Comparison of ENCODE assay signal across 33 mouse cellular contexts in genomic region chr8:77411262-77411661, GRCm38 (mm10).
"Had no signal": no experiment of that assay in that cellular context is flagged by ENCODE, and none has a peak within 500 bp of the region (broad histone marks: within the 10 kb centered on the region; RNA-seq: fewer than 3 reads in every experiment).

No protein-coding gene starts in this region.

- H3K4me3 ChIP-seq: heart, embryonic 10.5 days; heart, embryonic 12.5 days; heart, embryonic 13.5 days; heart, embryonic 15.5 days; hindbrain, embryonic 10.5 days; hindbrain, embryonic 12.5 days; hindbrain, embryonic 13.5 days; hindbrain, embryonic 15.5 days; intestine, embryonic 15.5 days; layer of hippocampus, adult 2 months; left cerebral cortex, adult 2 months had no signal

- H3K36me3 ChIP-seq: hindbrain, embryonic 12.5 days; hindbrain, embryonic 13.5 days; hindbrain, embryonic 15.5 days had no signal

- ATAC-seq: hindbrain, embryonic 16.5 days; hindbrain, postnatal 0 days; inflammation-experienced regulatory T-cells, adult 6 months; intestine, embryonic 15.5 days; intestine, embryonic 16.5 days; intestine, postnatal 0 days had no signal

- H3K4me2 ChIP-seq: heart, embryonic 11.5 days; heart, embryonic 12.5 days; heart, embryonic 13.5 days; heart, embryonic 15.5 days; hindbrain, embryonic 12.5 days; hindbrain, embryonic 13.5 days; hindbrain, embryonic 14.5 days; hindbrain, embryonic 15.5 days; intestine, embryonic 15.5 days had no signal

- H3K27me3 ChIP-seq: heart, embryonic 12.5 days; heart, embryonic 13.5 days; heart, embryonic 15.5 days; hindbrain, embryonic 12.5 days; hindbrain, embryonic 13.5 days; hindbrain, embryonic 15.5 days; intestine, embryonic 15.5 days had no signal

- H3K4me1 ChIP-seq: heart, embryonic 10.5 days; hindbrain, embryonic 13.5 days; hindbrain, embryonic 15.5 days; intestine, embryonic 15.5 days had no signal

- H3K9ac ChIP-seq: heart, embryonic 12.5 days; heart, embryonic 13.5 days; heart, embryonic 15.5 days; hindbrain, embryonic 12.5 days; hindbrain, embryonic 13.5 days; hindbrain, embryonic 14.5 days; hindbrain, embryonic 15.5 days; intestine, embryonic 15.5 days had no signal

- H3K27ac ChIP-seq: heart, embryonic 10.5 days; heart, embryonic 13.5 days; heart, embryonic 15.5 days; hindbrain, embryonic 10.5 days; hindbrain, embryonic 12.5 days; hindbrain, embryonic 13.5 days; hindbrain, embryonic 14.5 days; hindbrain, embryonic 15.5 days; hindbrain, postnatal 0 days; intestine, embryonic 15.5 days; kidney, postnatal 0 days; layer of hippocampus, adult 2 months; left cerebral cortex, adult 2 months had no signal

- DNase-seq: heart, postnatal 10 days; heart, postnatal 14 days; heart, postnatal 36 days; heart, postnatal 4 days; kidney, adult 11 months; kidney, adult 18-20 months; kidney, adult 2 months; kidney, adult 8-10 months; kidney, adult 9 months; kidney, postnatal 10 days; kidney, postnatal 14 days; kidney, postnatal 36 days; kidney, postnatal 4 days; layer of hippocampus, postnatal 36 days had no signal

- H3K9me3 ChIP-seq: heart, embryonic 10.5 days; heart, embryonic 12.5 days; heart, embryonic 13.5 days; heart, embryonic 15.5 days; hindbrain, embryonic 10.5 days; hindbrain, embryonic 12.5 days; hindbrain, embryonic 13.5 days; hindbrain, embryonic 15.5 days; intestine, embryonic 15.5 days had no signal
